ENCODE assay signal across 16 mouse cellular contexts in genomic region chr16:47551101-47551500, GRCm38 (mm10).
"Had no signal": no experiment of that assay in that cellular context is flagged by ENCODE, and none has a peak within 500 bp of the region (broad histone marks: within the 10 kb centered on the region; RNA-seq: fewer than 3 reads in every experiment).

No protein-coding gene starts in this region.

- DNase-seq: retina, postnatal 1 day; right cerebral cortex, adult 18-20 months; right cerebral cortex, postnatal 14 days; right cerebral cortex, postnatal 25 days; right cerebral cortex, postnatal 4 days; spleen, adult 18-20 months; thymus, adult 18-20 months; thymus, adult 2 months; thymus, postnatal 14 days; thymus, postnatal 25 days; thymus, postnatal 36 days; thymus, postnatal 4 days had no signal

- H3K4me3 ChIP-seq: neural tube, embryonic 13.5 days; neural tube, embryonic 15.5 days; stomach, embryonic 15.5 days had no signal

- H3K27ac ChIP-seq: neural tube, embryonic 13.5 days; neural tube, embryonic 15.5 days; stomach, embryonic 15.5 days; stomach, postnatal 0 days had no signal
